Mouse (Mus musculus) CH12.LX (cell line): Measurements from ENCODE around the gene Megf11.

Experiments used
- CHD1 ChIP-seq: IDR thresholded peaks from 2 replicates; pipeline ENCODE4 v1.6.1; 2012; ENCODE audit warnings: low read depth, low read length, improper control_type of control experiment, inconsistent platforms
- CTCF ChIP-seq, 2 experiments: IDR thresholded peaks in 1 of 2; conservative IDR thresholded peaks in 1 of 2; 2 replicates each; pipeline ENCODE4 v1.5.1; 2011 to 2012; ENCODE audit warnings: low read depth in 2 of 2, low read length in 2 of 2, improper control_type of control experiment in 1 of 2, inconsistent platforms in 1 of 2, mild to moderate bottlenecking in 1 of 2, moderate library complexity in 1 of 2
- E2F4 ChIP-seq: IDR thresholded peaks from 2 replicates; pipeline ENCODE4 v1.6.1; 2011; ENCODE audit warnings: low read depth, low read length, improper control_type of control experiment; ENCODE audit not compliant: insufficient replicate concordance
- ELF1 ChIP-seq: IDR thresholded peaks from 2 replicates; pipeline ENCODE4 v1.6.1; 2014; ENCODE audit warnings: low read depth, mild to moderate bottlenecking, inconsistent platforms, low read length, improper control_type of control experiment
- EP300 ChIP-seq: IDR thresholded peaks from 2 replicates; pipeline ENCODE4 v1.6.1; 2011; ENCODE audit warnings: low read length, improper control_type of control experiment
- KAT2A ChIP-seq: IDR thresholded peaks from 2 replicates; pipeline ENCODE4 v1.6.1; 2012; ENCODE audit warnings: low read length, improper control_type of control experiment, inconsistent platforms; ENCODE audit not compliant: insufficient replicate concordance
- MAX ChIP-seq: IDR thresholded peaks from 2 replicates; pipeline ENCODE4 v1.6.1; 2011; ENCODE audit warnings: low read length, improper control_type of control experiment
- MAZ ChIP-seq: IDR thresholded peaks from 2 replicates; pipeline ENCODE4 v1.6.1; 2012; ENCODE audit warnings: low read depth, mild to moderate bottlenecking, inconsistent platforms, low read length, improper control_type of control experiment, moderate library complexity
- NELFE ChIP-seq: IDR thresholded peaks from 2 replicates; pipeline ENCODE4 v1.6.1; 2011; ENCODE audit warnings: low read depth, low read length, improper control_type of control experiment
- NRF1 ChIP-seq: IDR thresholded peaks from 2 replicates; pipeline ENCODE4 v1.6.1; 2014; ENCODE audit warnings: low read depth, mild to moderate bottlenecking, inconsistent platforms, low read length, improper control_type of control experiment, moderate library complexity
- POLR2A ChIP-seq: IDR thresholded peaks from 2 replicates; pipeline ENCODE4 v1.6.1; 2011; ENCODE audit warnings: low read depth, mild to moderate bottlenecking, improper control_type of control experiment, low read length
- TBP ChIP-seq: conservative IDR thresholded peaks from 2 replicates; pipeline ENCODE4 v1.6.1; 2011; ENCODE audit warnings: low read depth, low read length, improper control_type of control experiment
- ZNF384 ChIP-seq: IDR thresholded peaks from 2 replicates; pipeline ENCODE4 v1.6.1; 2012; ENCODE audit warnings: low read depth, low read length, improper control_type of control experiment, inconsistent platforms

- no peak for TF ChIP-seq KAT2A
- no peak for TF ChIP-seq E2F4
- no peak for TF ChIP-seq CTCF (conservative IDR thresholded peaks at IDR 0.05 in 1 of 2, IDR thresholded peaks at IDR 0.05 in 1 of 2; ENCODE audit: low read depth in 2 of 2, low read length in 2 of 2)
- no peak for TF ChIP-seq TBP
- no peak for TF ChIP-seq POLR2A
- TF ChIP-seq ZNF384 = no peak
- no peak for TF ChIP-seq EP300
- TF ChIP-seq NRF1 = no peak
- TF ChIP-seq CHD1 = no peak
- TF ChIP-seq MAZ = no peak
- no peak for TF ChIP-seq NELFE
- no peak for TF ChIP-seq MAX
- TF ChIP-seq ELF1 = no peak
These were observed 121.7 kb downstream of the Megf11 start for GRCm38 (mm10) chr9:64507207-64507517.
